Mouse (Mus musculus): ENCODE data around the gene Slc24a3.

The Slc24a3 gene

GRCm38 (mm10) chr2:145279336-145279735 lies 111.8 kb downstream of the Slc24a3 start:
- in situ Hi-C loops (cut with MseI, MboI) = no loop called here

DNA sequence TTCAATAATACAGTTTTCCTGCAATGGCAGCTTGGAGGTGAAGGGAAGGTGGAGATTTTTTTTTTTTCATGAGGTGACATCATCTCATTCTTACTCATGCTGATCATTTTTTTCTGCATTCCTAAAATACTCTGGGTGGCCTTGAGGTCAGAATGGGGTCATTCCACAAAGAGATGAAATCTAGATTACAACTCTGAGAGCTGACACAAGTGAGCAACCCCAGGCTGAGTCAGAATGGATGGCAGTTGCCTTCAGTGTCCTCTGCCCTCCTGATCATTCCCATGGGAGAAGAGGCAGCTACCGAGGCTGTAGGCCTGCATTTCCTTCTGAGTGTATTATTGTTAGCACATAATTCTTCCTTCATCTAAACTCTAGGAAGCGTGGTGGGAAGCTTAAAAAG lies 116.2 kb downstream of the Slc24a3 start:
- in situ Hi-C loops (cut with MseI, MboI) = no loop called here

- in situ Hi-C loops (cut with MseI, MboI) = no loop called here
Observed at GRCm38 (mm10) chr2:145288501-145288900, 120.9 kb downstream of the Slc24a3 start.

GRCm38 (mm10) chr2:145291473-145291872 lies 123.9 kb downstream of the Slc24a3 start:
- in situ Hi-C loops (cut with MseI, MboI) = no loop called here

DNA sequence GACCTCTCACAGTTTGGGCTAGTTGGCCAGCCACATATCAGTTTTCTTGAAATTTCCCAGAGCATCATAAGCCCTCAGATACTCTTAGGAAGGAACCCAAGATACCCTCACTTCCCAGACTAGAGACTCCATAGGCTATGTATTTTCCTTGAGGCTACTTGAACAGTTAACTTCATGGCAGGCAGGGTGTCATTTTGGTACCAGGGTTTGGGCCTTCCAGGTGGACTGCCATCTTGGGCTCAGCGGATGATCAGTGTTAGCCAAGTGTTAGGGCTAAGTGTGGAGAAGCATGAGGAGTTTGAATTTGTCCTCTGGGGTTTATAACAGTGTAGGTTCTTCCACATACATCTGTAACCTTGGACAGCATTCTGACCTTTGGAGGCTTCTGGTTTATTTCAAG lies 124.6 kb downstream of the Slc24a3 start:
- in situ Hi-C loops (cut with MseI, MboI) = no loop called here

GRCm38 (mm10) chr2:145292816-145293215 lies 125.3 kb downstream of the Slc24a3 start:
- in situ Hi-C loops (cut with MseI, MboI) = no loop called here

DNA sequence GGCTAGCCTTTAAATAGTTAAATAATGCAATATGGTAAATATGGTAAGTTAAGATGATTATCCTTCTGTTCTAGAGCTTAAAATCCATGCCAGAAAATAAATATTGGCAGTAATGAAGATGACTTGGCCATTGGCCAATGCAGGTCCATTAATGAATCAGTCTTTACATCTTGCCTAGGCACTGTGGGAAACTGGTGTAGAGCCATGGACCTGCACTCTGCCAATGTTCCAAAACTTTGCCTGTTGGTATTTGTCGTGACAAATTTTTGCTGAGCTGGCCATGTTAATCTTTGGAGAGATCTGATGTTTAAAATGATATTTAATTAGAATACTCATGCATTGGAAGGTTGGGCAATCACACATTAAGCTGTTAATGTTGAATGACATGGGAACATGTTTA lies 129.4 kb downstream of the Slc24a3 start:
- in situ Hi-C loops (cut with MseI, MboI) = no loop called here

- in situ Hi-C loops (cut with MseI, MboI) = no loop called here
Observed at GRCm38 (mm10) chr2:145299914-145300699, 132.6 kb downstream of the Slc24a3 start.

GRCm38 (mm10) chr2:145307231-145307883 lies 139.8 kb downstream of the Slc24a3 start:
- in situ Hi-C loops (cut with MseI, MboI) = no loop called here

GRCm38 (mm10) chr2:145318916-145319315 lies 151.4 kb downstream of the Slc24a3 start:
- in situ Hi-C loops (cut with MseI, MboI) = no loop called here

DNA sequence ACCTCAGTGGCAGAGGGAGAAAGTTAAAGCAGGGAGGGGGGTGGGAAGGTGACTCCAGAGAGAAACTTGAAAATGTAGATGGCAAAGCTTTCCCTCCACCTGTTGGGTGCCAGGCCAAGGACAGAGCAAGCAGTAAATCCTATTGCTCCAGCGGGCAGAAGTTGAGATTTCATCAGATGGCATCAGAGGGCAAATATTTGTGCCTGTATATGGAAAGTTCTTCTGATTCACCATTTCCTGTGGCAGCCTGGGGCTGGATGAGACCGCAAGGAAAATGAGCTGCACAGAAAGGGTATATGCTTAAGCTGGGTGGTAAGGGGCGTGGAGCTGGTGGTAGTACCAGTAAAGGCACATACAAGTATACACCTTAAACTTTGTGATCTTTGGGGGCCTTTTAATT lies 153.7 kb downstream of the Slc24a3 start:
- in situ Hi-C loops (cut with MseI, MboI) = no loop called here

- in situ Hi-C loops (cut with MseI, MboI) = no loop called here
Observed at GRCm38 (mm10) chr2:145321755-145322154, 154.2 kb downstream of the Slc24a3 start.

- in situ Hi-C loops (cut with MseI, MboI) = no loop called here
Observed at GRCm38 (mm10) chr2:145324477-145324876, 156.9 kb downstream of the Slc24a3 start.

- in situ Hi-C loops (cut with MseI, MboI) = no loop called here
Observed at GRCm38 (mm10) chr2:145325852-145326251, 158.3 kb downstream of the Slc24a3 start.

GRCm38 (mm10) chr2:145326544-145326943 lies 159.0 kb downstream of the Slc24a3 start:
- in situ Hi-C loops (cut with MseI, MboI) = no loop called here

DNA sequence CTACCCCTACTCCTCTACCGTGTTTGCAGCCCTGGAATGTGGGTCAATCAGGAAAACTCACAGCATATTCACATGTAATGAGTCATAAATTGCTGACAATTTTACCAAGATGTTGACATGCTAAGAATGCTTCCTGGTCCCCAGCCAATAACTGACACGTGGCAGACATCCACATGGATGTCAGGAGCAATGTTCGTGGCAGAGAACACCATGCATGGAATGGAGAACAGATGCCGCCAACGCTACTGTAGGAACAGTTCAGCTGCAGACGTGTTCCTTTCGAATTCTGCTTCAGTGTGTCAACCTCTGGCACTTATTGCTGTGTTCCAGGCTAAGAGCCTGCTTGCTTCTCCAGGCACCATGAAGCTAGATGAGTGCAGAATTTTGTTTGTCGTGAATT lies 162.2 kb downstream of the Slc24a3 start:
- in situ Hi-C loops (cut with MseI, MboI) = no loop called here

DNA sequence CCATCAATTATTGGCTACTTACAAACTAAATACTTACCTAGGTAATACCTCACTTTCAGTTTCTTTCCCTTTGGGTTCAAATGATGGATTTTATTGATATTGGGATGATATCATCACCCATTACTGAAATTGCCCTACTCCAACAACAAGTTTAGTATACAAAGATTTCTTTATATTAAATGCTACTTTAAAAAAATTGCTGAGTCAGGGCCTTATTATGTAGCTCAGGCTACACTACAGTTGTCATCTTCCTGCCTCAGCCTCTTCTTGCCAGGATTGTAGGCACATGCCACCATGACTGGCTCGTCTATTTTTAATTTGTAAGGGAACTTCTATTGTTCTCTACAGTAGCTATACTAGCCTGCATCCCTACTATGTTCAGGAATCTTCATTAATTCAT lies 164.0 kb downstream of the Slc24a3 start:
- in situ Hi-C loops (cut with MseI, MboI) = no loop called here

GRCm38 (mm10) chr2:145333466-145333865 lies 165.9 kb downstream of the Slc24a3 start:
- in situ Hi-C loops (cut with MseI, MboI) = no loop called here

DNA sequence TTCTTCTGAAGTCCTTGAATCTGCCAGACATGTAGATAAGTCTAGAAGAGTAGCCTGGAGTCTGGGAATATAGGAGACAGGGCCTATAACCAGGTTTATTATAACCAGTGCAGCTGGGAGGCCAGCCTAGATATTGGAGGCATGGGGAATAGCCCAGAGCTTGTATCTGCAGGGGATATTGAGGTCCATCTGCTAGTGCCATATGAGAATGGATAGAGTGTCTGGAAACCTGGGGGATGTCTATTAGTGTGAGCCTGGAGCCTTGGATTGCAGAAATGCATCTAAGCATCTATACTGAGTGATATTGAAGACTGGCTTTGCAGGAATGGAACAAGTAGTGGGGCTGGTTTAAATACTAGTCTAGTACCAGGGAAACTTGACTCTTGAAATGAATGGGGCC lies 168.9 kb downstream of the Slc24a3 start:
- in situ Hi-C loops (cut with MseI, MboI) = no loop called here

- in situ Hi-C loops (cut with MseI, MboI) = no loop called here
Observed at GRCm38 (mm10) chr2:145340816-145341215, 173.3 kb downstream of the Slc24a3 start.

- in situ Hi-C loops (cut with MseI, MboI) = no loop called here
Observed at GRCm38 (mm10) chr2:145342956-145343355, 175.4 kb downstream of the Slc24a3 start.

- in situ Hi-C loops (cut with MseI, MboI) = no loop called here
Observed at GRCm38 (mm10) chr2:145344521-145344920, 177.0 kb downstream of the Slc24a3 start.

DNA sequence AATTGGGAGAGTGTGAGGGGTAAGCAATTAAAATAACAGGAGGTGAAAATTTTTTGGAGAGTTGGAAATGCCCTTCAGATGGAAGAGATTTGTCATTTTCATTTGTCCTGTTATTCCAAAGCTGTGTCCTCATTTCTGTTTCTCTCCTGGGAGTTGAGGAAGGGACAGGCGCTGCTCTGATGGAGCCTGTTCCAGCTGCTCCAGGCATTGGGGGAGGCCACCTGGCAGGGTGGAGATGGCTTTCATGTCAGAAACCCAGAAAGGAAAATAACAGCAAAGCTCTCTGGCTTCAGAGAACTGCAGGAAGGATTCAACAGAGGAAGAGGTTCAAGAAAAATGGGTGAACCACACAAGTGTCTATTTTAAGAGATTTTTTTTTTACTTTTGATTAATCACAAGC lies 186.2 kb downstream of the Slc24a3 start:
- in situ Hi-C loops (cut with MseI, MboI) = no loop called here
